Mouse (Mus musculus) heart, adult 2 months (tissue): ENCODE measurements at regions not wholly inside any gene's neighbourhood (a gene's known extent, or its start where the extent isn't known, plus 50 kb on each side); places are given as distances from the start of the nearest gene placed in this dataset.

Experiments
- CTCF ChIP-seq: fragments of 200-600 bp; IDR thresholded peaks from 2 replicates; pipeline ENCODE4 v1.8.1; 2022; ENCODE audit warnings: antibody characterized with exemption, mild to moderate bottlenecking, moderate library complexity
- EP300 ChIP-seq: fragments of 200-500 bp; IDR thresholded peaks from 2 replicates; pipeline ENCODE4 v1.6.1; 2011; ENCODE audit warnings: low read depth, low read length, control low read depth; ENCODE audit not compliant: insufficient read depth
- POLR2A ChIP-seq: fragments of 200-500 bp; IDR thresholded peaks from 2 replicates; pipeline ENCODE4 v1.6.1; 2011; ENCODE audit warnings: mild to moderate bottlenecking, low read depth, low read length, control low read depth; ENCODE audit not compliant: insufficient read depth

DNA sequence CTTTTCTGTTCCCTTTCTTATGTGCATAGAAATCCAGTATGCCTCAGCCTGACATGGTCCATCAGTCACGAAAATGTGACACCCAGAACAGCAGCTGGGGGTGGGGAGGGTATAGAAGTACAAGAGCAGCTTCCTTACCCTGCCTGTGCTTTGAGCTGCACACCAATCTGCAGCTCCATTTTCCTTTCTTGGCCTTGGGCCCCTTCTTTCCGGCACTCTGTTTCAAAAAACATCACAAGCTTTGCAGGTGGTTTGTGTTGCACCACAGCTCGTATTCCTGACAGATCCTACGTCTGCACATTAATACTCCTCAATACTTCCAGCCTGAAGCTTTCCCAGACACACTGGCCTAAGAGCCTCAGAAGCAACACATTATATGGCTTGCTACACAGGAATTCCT, 138.1 kb upstream of the Nt5c1b start:
- no peak for TF ChIP-seq POLR2A
- TF ChIP-seq CTCF, result no peak
- no peak for TF ChIP-seq EP300
